Mouse (Mus musculus): ENCODE results near the gene Hspe1.

The Hspe1 gene

DNA sequence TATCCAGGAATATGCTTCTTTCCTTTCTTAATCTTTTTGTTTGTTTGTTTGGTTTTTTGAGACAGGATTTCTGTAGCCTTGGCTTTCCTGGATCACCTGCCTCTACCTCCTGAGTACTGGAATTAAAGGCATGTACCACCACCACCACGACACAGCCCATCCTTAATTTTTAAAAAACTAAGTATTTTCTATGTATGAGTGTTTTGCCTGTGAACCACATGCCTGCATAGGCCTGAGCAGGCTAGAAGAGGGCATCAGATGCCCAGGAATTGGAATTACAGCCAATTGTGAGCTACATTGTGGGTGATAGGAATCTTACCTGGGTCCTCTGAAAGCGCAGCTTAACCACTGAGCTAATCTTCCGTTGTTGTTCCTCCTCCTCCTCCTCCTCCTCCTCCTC is 46.4 kb downstream of the Hspe1 start:
- DNase-seq (ENCODE audit: low read depth, low spot score), result no peak

DNA sequence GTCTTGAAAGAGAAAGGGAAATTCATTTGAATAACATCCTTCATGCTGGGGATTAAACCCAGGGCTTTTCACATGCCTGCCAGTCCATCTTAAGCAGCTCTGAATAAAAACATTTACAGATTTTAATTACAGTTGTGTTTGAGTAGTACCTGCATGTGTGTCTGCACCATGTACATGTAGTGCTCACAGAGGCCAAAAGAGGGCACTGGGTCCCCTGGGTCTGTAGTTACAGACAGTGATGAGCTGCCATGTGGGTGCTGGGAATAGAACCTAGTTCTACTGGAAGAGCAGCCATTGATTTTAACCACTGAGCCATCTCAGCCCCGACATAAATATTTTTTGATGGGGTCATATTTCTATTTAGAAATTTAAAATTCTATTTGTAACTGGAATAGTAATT is 47.9 kb downstream of the Hspe1 start:
- no peak for DNase-seq (ENCODE audit: low read depth, low spot score)
